Mouse (Mus musculus): Measurements from ENCODE around the gene Ccdc97. TPM values are rescaled to one million over a fixed set of nuclear protein-coding genes. Genes with fewer than 3 reads are reported as not detected.

The Ccdc97 gene
- total and polyA plus RNA-seq, 2 experiments: 6.8 to 38.4 TPM

DNA sequence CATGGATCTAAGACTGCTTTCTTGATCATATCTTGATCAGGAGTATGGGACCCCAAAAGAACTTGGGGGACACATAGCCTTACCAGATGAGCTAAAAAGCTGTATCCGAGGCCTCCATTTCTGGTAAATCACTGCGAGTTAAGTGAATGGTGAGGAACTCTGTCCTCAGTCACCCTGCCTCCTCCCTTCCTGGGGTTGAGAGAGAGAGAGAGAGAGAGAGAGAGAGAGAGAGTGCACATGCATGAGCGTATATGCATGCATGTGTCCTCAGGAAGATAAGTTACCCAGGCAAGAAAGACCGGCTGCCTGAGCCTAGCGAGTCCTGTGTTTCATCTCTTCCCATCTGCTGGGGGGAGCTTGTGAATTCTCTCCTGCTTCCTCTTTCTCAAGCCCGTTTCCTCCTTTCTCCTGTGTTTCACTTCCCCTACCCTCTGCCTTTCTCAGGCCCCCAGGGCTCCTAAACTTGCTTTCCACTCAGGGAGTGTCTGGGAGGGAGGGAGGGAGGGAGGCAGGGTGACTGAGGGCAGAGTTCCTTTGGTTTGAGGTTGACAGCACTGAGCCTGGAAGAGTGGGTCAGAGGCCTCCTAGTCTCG lies 12.2 kb downstream of the Ccdc97 start:
- Histone ChIP-seq H3K36me3 (ENCODE audit: control insufficient read depth, insufficient read depth, low read length) (no peaks in the 10 kb centered on the region), H3K79me2 (ENCODE audit: control insufficient read depth, insufficient read depth, low read length) (no peaks in the 10 kb centered on the region), H3K27ac (replicated peaks; ENCODE audit: insufficient read depth, low read depth, low read length) (peak overlapping the region; percentile 71), H3K4me3 (ENCODE audit: insufficient read depth, low read depth, low read length) (no peak overlapping the region), H3K9ac (ENCODE audit: low read depth, low read length) (no peak overlapping the region), H3K4me1 (ENCODE audit: control insufficient read depth, insufficient read depth, low read length) (peaks cover 12% of the 10 kb centered on the region), H3K27me3 (ENCODE audit: control insufficient read depth, insufficient read depth, low read length) (no peaks in the 10 kb centered on the region)
- 80% methylated on average over 7 of the region's 7 CpGs for WGBS
- peak; percentile 45 for DNase-seq (ENCODE audit: extremely low read depth, low read depth, low spot score)
- TF ChIP-seq POLR2A (IDR thresholded peaks at IDR 0.05; ENCODE audit: extremely low read depth, insufficient read depth, low read length): no peak
- no peak for TF ChIP-seq CTCF (IDR thresholded peaks at IDR 0.05; ENCODE audit: low read depth, low read length)

DNA sequence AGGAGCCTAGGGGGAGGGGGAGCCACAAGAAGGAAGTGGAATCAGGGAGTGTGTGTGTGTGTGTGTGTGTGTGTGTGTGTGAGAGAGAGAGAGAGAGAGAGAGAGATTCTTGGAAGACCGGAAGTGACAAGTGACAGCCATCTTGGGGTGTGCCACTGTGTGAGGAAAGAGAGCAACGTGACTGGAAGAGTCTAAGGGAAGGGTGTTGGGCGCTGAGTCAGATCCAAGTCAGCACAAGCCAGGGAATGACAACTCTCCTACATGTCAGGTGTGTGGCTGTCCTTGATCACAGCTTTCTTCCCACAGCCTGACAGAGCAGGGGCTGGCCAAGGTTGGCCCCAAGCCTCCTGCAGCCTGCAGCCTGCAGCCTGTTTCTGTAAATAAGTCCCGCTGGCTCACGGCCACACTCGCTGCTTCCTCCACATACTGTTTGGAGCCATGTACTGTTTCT lies 13.1 kb downstream of the Ccdc97 start:
- Histone ChIP-seq H3K4me1 (ENCODE audit: control insufficient read depth, insufficient read depth, low read length) (peaks cover 12% of the 10 kb centered on the region), H3K27me3 (ENCODE audit: control insufficient read depth, insufficient read depth, low read length) (no peaks in the 10 kb centered on the region), H3K27ac (replicated peaks; ENCODE audit: insufficient read depth, low read depth, low read length) (peak overlapping the region; percentile 60), H3K9ac (ENCODE audit: low read depth, low read length) (no peak overlapping the region), H3K36me3 (ENCODE audit: control insufficient read depth, insufficient read depth, low read length) (no peaks in the 10 kb centered on the region), H3K79me2 (ENCODE audit: control insufficient read depth, insufficient read depth, low read length) (no peaks in the 10 kb centered on the region), H3K4me3 (ENCODE audit: insufficient read depth, low read depth, low read length) (no peak overlapping the region)
- DNase-seq (ENCODE audit: extremely low read depth, low read depth, low spot score): no peak
- TF ChIP-seq CTCF (IDR thresholded peaks at IDR 0.05; ENCODE audit: low read depth, low read length) (no peak), POLR2A (IDR thresholded peaks at IDR 0.05; ENCODE audit: extremely low read depth, insufficient read depth, low read length) (no peak)
- WGBS: 72% methylated on average over 6 of the region's 6 CpGs

DNA sequence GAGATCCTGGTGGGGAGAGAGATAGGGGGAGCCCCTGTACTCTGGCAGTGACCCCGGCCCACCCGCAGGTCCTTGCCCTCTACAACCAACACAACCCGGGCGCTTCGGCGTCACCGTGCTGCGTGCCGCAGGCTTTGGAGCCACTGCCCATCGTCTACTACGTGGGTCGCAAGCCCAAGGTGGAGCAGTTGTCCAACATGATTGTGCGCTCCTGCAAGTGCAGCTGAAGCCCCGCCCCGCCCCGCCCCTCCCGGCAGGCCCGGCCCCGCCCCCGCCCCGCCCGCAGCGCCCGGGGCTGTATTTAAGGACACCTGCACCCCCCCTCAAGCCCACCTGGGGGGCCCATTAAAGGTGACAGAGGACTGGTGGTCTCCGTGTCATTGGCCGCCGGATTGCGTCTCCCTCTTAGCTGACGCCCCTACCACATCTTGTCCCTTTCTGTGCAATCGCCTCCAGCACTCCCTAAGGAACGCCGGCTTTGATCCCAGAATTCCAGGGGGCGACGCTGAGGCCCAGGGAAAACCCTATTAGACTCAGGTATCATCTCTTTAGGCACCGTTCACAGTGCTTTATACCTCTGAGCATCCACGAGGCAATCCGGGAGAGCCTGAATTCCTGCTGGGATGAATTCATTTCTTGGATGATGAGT lies 14.0 kb downstream of the Ccdc97 start:
- WGBS: 26% methylated on average over 30 of the region's 37 CpGs
- DNase-seq (ENCODE audit: extremely low read depth, low read depth, low spot score): no peak
- no peak overlapping the region for H3K27ac ChIP-seq (replicated peaks; ENCODE audit: insufficient read depth, low read depth, low read length)
- no peak for TF ChIP-seq POLR2A (IDR thresholded peaks at IDR 0.05; ENCODE audit: extremely low read depth, insufficient read depth, low read length)
- no peak for TF ChIP-seq CTCF (IDR thresholded peaks at IDR 0.05; ENCODE audit: low read depth, low read length)
- peaks cover 12% of the 10 kb centered on the region for H3K4me1 ChIP-seq (ENCODE audit: control insufficient read depth, insufficient read depth, low read length)
- no peaks in the 10 kb centered on the region for H3K36me3 ChIP-seq (ENCODE audit: control insufficient read depth, insufficient read depth, low read length)
- H3K79me2 ChIP-seq (ENCODE audit: control insufficient read depth, insufficient read depth, low read length): no peaks in the 10 kb centered on the region
- H3K27me3 ChIP-seq (ENCODE audit: control insufficient read depth, insufficient read depth, low read length): no peaks in the 10 kb centered on the region
- 0 out of 2 replicates have a peak overlapping the region, but pooled peaks have one; percentile 25 for H3K9ac ChIP-seq (ENCODE audit: low read depth, low read length)
- H3K4me3 ChIP-seq (ENCODE audit: insufficient read depth, low read depth, low read length): peak overlapping the region; percentile 30; the same call in 1 of the 2 replicates

DNA sequence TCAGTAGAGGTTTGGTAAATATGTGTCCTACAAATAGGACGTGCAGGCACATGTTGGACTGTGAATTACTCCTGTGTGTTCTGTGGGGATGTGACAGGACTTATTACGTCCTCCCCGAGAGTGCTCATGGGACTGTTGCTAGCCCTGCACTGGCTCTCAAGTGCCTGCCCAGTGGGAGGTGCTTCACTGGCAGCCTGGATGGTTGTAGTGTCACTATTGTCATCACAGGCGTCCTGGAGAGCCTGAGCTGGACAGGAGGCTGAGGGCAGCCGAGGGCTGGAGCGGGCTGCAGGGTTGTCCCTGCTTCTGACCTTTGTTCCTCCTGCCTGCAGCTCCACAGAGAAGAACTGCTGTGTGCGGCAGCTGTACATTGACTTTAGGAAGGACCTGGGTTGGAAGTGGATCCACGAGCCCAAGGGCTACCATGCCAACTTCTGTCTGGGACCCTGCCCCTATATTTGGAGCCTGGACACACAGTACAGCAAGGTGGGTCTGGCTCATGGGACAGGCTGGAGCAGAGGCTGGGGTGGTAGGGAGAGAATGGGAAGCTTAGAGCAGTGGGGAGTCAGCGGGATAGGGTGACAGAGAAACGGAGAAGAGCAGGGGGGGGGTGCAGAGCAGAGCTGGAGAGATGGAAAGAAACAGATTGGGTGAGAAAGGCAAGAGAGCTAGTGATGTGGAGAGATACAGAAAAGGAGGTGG lies 14.9 kb downstream of the Ccdc97 start:
- Histone ChIP-seq H3K4me1 (ENCODE audit: control insufficient read depth, insufficient read depth, low read length) (peaks cover 12% of the 10 kb centered on the region), H3K9ac (ENCODE audit: low read depth, low read length) (peak overlapping the region; percentile 1; the same call in 1 of the 2 replicates), H3K27me3 (ENCODE audit: control insufficient read depth, insufficient read depth, low read length) (no peaks in the 10 kb centered on the region), H3K4me3 (ENCODE audit: insufficient read depth, low read depth, low read length) (no peak overlapping the region), H3K27ac (replicated peaks; ENCODE audit: insufficient read depth, low read depth, low read length) (peak overlapping the region; percentile 1; the same call in 1 of the 2 replicates), H3K36me3 (ENCODE audit: control insufficient read depth, insufficient read depth, low read length) (no peaks in the 10 kb centered on the region), H3K79me2 (ENCODE audit: control insufficient read depth, insufficient read depth, low read length) (no peaks in the 10 kb centered on the region)
- 12% methylated on average over 10 of the region's 10 CpGs for WGBS
- TF ChIP-seq CTCF (IDR thresholded peaks at IDR 0.05; ENCODE audit: low read depth, low read length): no peak
- TF ChIP-seq POLR2A (IDR thresholded peaks at IDR 0.05; ENCODE audit: extremely low read depth, insufficient read depth, low read length): no peak
- DNase-seq (ENCODE audit: extremely low read depth, low read depth, low spot score): peak; percentile 81

DNA sequence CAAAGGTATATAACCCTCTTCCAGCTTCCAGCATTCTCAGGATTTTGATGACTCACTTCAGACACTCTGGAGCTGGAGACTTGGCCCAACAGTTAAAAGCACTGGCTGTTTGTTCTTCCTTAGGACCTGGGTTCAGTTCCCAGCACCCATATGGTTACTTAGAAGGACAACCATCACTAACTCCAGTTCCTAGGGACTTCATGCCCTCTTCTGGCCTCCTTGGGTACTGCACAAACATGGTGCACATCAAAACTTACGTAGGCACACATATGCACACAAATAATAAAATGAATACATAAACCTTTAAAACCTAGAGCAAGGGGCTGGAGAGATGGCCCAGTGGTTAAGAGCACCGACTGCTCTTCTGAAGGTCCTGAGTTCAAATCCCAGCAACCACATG lies 16.5 kb downstream of the Ccdc97 start:
- TF ChIP-seq POLR2A (IDR thresholded peaks at IDR 0.05; ENCODE audit: extremely low read depth, insufficient read depth, low read length) (no peak), CTCF (IDR thresholded peaks at IDR 0.05; ENCODE audit: low read depth, low read length) (no peak)
- DNase-seq (ENCODE audit: extremely low read depth, low read depth, low spot score): no peak
- 98% methylated on average over 2 of the region's 2 CpGs for WGBS
- H3K27me3 ChIP-seq (ENCODE audit: control insufficient read depth, insufficient read depth, low read length): no peaks in the 10 kb centered on the region
- no peaks in the 10 kb centered on the region for H3K36me3 ChIP-seq (ENCODE audit: control insufficient read depth, insufficient read depth, low read length)
- no peak overlapping the region for H3K9ac ChIP-seq (ENCODE audit: low read depth, low read length)
- H3K27ac ChIP-seq (replicated peaks; ENCODE audit: insufficient read depth, low read depth, low read length): no peak overlapping the region
- H3K4me1 ChIP-seq (ENCODE audit: control insufficient read depth, insufficient read depth, low read length): peaks cover 12% of the 10 kb centered on the region
- H3K4me3 ChIP-seq (ENCODE audit: insufficient read depth, low read depth, low read length): no peak overlapping the region
- no peaks in the 10 kb centered on the region for H3K79me2 ChIP-seq (ENCODE audit: control insufficient read depth, insufficient read depth, low read length)

All from liver, adult 2 months (tissue).